Mouse (Mus musculus) thymus, adult 2 months (tissue): ENCODE data around the gene Olfr282. TPM values are rescaled to one million over a fixed set of nuclear protein-coding genes. Genes with fewer than 3 reads are reported as not detected.
"Not testable (repeated sequence)": the region's sequence is repeated elsewhere in the genome, so short reads cannot be mapped to it uniquely, and the experiment has no call there.

Experiments
- DNase-seq: peaks from one replicate; pipeline ENCODE4 v3.0.0; 2021
- H3K27ac ChIP-seq: fragments of 200-500 bp; 2 replicates; pipeline ENCODE4 v1.5.1; 2012; ENCODE audit warnings: low read length, control low read depth; ENCODE audit not compliant: control insufficient read depth, insufficient read depth
- H3K27me3 ChIP-seq: fragments of 200-500 bp; 2 replicates; pipeline ENCODE4 v1.6.1; 2012; ENCODE audit warnings: mild to moderate bottlenecking, low read length, moderate library complexity, mixed read lengths; ENCODE audit not compliant: control insufficient read depth, insufficient read depth
- H3K36me3 ChIP-seq: fragments of 200-500 bp; 2 replicates; pipeline ENCODE4 v1.6.1; 2012; ENCODE audit warnings: mild to moderate bottlenecking, low read length, moderate library complexity; ENCODE audit not compliant: control insufficient read depth, insufficient read depth
- H3K4me1 ChIP-seq: fragments of 200-500 bp; replicated peaks from 2 replicates; pipeline ENCODE4 v1.6.1; 2012; ENCODE audit warnings: low read length; ENCODE audit not compliant: control insufficient read depth, insufficient read depth
- H3K4me3 ChIP-seq: fragments of 200-500 bp; 2 replicates; pipeline ENCODE4 v1.5.1; 2012; ENCODE audit warnings: mild to moderate bottlenecking, low read length, control low read depth, moderate library complexity; ENCODE audit not compliant: control insufficient read depth, insufficient read depth
- CTCF ChIP-seq: fragments of 200-500 bp; IDR thresholded peaks from 2 replicates; pipeline ENCODE4 v1.5.1; 2012; ENCODE audit warnings: mild to moderate bottlenecking, control low read depth, low read length, moderate library complexity, borderline replicate concordance; ENCODE audit not compliant: control insufficient read depth, poor library complexity, insufficient read depth; ENCODE audit errors: extremely low read depth
- POLR2A ChIP-seq: fragments of 200-500 bp; IDR thresholded peaks from 2 replicates; pipeline ENCODE4 v1.6.1; 2012; ENCODE audit warnings: mild to moderate bottlenecking, low read length, control low read depth, moderate library complexity; ENCODE audit not compliant: control insufficient read depth, poor library complexity, insufficient read depth; ENCODE audit errors: extremely low read depth
- whole genome bisulfite sequencing: fragments of 180-500 bp; shearing (Covaris S2); methylation state at CpG from one replicate; pipeline ENCODE4 v1.1.7; 2018; 5-methylcytosine and 5-hydroxymethylcytosine counted together
- polyA plus RNA-seq: library from polyadenylated mRNA; depleted of rRNA; stranded (reverse); fragments of >200 nt; gene quantifications from 2 replicates; pipeline ENCODE4 v1.2.3, GENCODE M21; 2012; rRNA removed

Gene Olfr282
- not detected in 2 replicates for polyA plus RNA-seq

GRCm38 (mm10) chr15:98430925-98431324 lies at the start of gene Olfr282:
Olfr282 (plus strand) TSS chr15:98431225.
- not testable (repeated sequence) for H3K4me3 ChIP-seq, H3K27ac ChIP-seq, H3K4me1 ChIP-seq, H3K36me3 ChIP-seq, H3K27me3 ChIP-seq, DNase-seq
- WGBS: 89% methylated on average over 5 of the region's 5 CpGs

GRCm38 (mm10) chr15:98387621-98388020 lies 43.4 kb upstream of the Olfr282 start:
- WGBS: 90% methylated on average over 2 of the region's 2 CpGs
- Histone ChIP-seq H3K36me3 (no peaks in the 10 kb centered on the region), H3K27ac (no peak overlapping the region), H3K4me1 (no peaks in the 10 kb centered on the region), H3K27me3 (no peaks in the 10 kb centered on the region), H3K4me3 (no peak overlapping the region)
- no peak for TF ChIP-seq POLR2A
- no peak for DNase-seq

GRCm38 (mm10) chr15:98389796-98390195 lies 41.2 kb upstream of the Olfr282 start:
- no peaks in the 10 kb centered on the region for H3K36me3 ChIP-seq
- DNase-seq: peak; percentile 51
- 23% methylated on average over 7 of the region's 7 CpGs for WGBS

GRCm38 (mm10) chr15:98391081-98391902 lies 39.7 kb upstream of the Olfr282 start:
- 81% methylated on average over 10 of the region's 10 CpGs for WGBS
- Histone ChIP-seq H3K27ac (no peak overlapping the region), H3K4me3 (no peak overlapping the region), H3K27me3 (no peaks in the 10 kb centered on the region), H3K4me1 (no peaks in the 10 kb centered on the region), H3K36me3 (no peaks in the 10 kb centered on the region)
- TF ChIP-seq POLR2A (no peak), CTCF (no peak)
- no peak for DNase-seq

More at GRCm38 (mm10) chr15:98389796-98390195, 41.2 kb upstream of the Olfr282 start:
- Histone ChIP-seq H3K27me3 (no peaks in the 10 kb centered on the region), H3K4me3 (no peak overlapping the region), H3K27ac (no peak overlapping the region), H3K4me1 (no peaks in the 10 kb centered on the region)
- no peak for TF ChIP-seq POLR2A
- no peak for TF ChIP-seq CTCF

GRCm38 (mm10) chr15:98391903-98392187 lies 39.2 kb upstream of the Olfr282 start:
- TF ChIP-seq CTCF (no peak), POLR2A (no peak)
- DNase-seq: no peak
- no peak overlapping the region for H3K27ac ChIP-seq
- 51% methylated on average over 2 of the region's 2 CpGs for WGBS
- H3K36me3 ChIP-seq: no peaks in the 10 kb centered on the region
- H3K4me3 ChIP-seq: no peak overlapping the region
- H3K27me3 ChIP-seq: no peaks in the 10 kb centered on the region
- no peaks in the 10 kb centered on the region for H3K4me1 ChIP-seq

GRCm38 (mm10) chr15:98397136-98397535 lies 33.9 kb upstream of the Olfr282 start:
- 96% methylated on average over 1 of the region's 1 CpGs for WGBS
- TF ChIP-seq CTCF (no peak), POLR2A (no peak)
- no peak overlapping the region for H3K27ac ChIP-seq
- H3K4me1 ChIP-seq: no peaks in the 10 kb centered on the region
- no peaks in the 10 kb centered on the region for H3K27me3 ChIP-seq
- no peaks in the 10 kb centered on the region for H3K36me3 ChIP-seq
- no peak overlapping the region for H3K4me3 ChIP-seq
- no peak for DNase-seq

- Histone ChIP-seq H3K4me1 (no peaks in the 10 kb centered on the region), H3K36me3 (no peaks in the 10 kb centered on the region), H3K27ac (no peak overlapping the region), H3K4me3 (no peak overlapping the region), H3K27me3 (no peaks in the 10 kb centered on the region)
- DNase-seq: no peak
- TF ChIP-seq POLR2A (no peak), CTCF (no peak)
- 89% methylated on average over 10 of the region's 10 CpGs for WGBS
These were observed 28.7 kb upstream of the Olfr282 start for GRCm38 (mm10) chr15:98402356-98402755.
